In the genomic region with DNA sequence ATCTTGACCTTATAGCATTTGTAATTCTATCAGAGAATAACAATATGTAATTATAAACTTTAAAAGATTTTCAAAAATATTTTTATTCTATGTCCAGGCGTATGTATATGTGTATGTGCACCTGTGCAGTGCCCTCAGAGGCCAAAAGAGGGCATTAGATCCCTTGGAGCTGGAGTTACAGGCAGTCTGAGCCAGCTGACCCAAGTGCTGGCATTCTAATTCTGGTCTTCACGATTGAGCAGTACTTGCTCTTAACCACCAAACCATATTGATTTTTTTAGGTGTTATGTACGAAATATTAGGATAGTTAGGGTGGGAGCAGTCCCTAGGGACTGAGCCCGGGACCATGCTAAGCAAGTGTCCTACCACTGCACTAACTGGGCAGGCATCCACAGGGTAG, we compare ENCODE assay signal across 8 mouse cellular contexts. TPM values are rescaled to one million over a fixed set of nuclear protein-coding genes. Genes with fewer than 3 reads are reported as not detected.
DNase-seq lines count a peak whose midpoint lies in the region; ATAC-seq and TF ChIP-seq lines count a peak whose summit lies in the region.

No protein-coding gene starts in this region.

- no peaks in the 10 kb centered on the region for H3K27me3 ChIP-seq in kidney, adult 2 months (replicated peaks; ENCODE audit: control insufficient read depth, insufficient read depth, low read length)
- no peaks in the 10 kb centered on the region for H3K27me3 ChIP-seq in MEL (ENCODE audit: control insufficient read depth in 1 of 2, insufficient read depth in 2 of 2, low read length in 2 of 2)
- H3K27me3 ChIP-seq in forebrain, embryonic 16.5 days (replicated peaks; ENCODE audit: control insufficient read depth, insufficient read depth, low read length) = no peaks in the 10 kb centered on the region

- H3K79me2 ChIP-seq in MEL (ENCODE audit: control insufficient read depth, insufficient read depth, low read length, poor library complexity) = peaks cover 5% of the 10 kb centered on the region
- H3K79me2 ChIP-seq in macrophage (ENCODE audit: inconsistent target) = peaks cover 29% of the 10 kb centered on the region

- no peak for ATAC-seq in forebrain, embryonic 16.5 days
- ATAC-seq in activated CD4-positive, CD25-positive, alpha-beta regulatory T cell, adult 4 months = no peak

- WGBS in kidney, adult 2 months = 71% methylated on average over 4 of the region's 4 CpGs
- WGBS in forebrain, embryonic 16.5 days = 77% methylated on average over 4 of the region's 4 CpGs
- 91% methylated on average over 4 of the region's 4 CpGs for WGBS in macrophage (ENCODE audit: missing documents)

- H3K9me3 ChIP-seq in MEL (replicated peaks; ENCODE audit: insufficient read depth, low read length) = no peaks in the 10 kb centered on the region
- H3K9me3 ChIP-seq in forebrain, embryonic 16.5 days (ENCODE audit: control insufficient read depth, low read length) = no peaks in the 10 kb centered on the region

- peak; percentile 46 for TF ChIP-seq RAD21 in MEL (IDR thresholded peaks at IDR 0.05; ENCODE audit: low read depth, low read length)

- no peak overlapping the region for H3K9ac ChIP-seq in MEL (ENCODE audit: control insufficient read depth, low read depth, low read length, poor library complexity, severe bottlenecking)
- no peak overlapping the region for H3K9ac ChIP-seq in forebrain, embryonic 16.5 days (replicated peaks; ENCODE audit: low read depth, low read length)

- no peak overlapping the region for H3K4me3 ChIP-seq in kidney, adult 2 months (ENCODE audit: insufficient read depth, low read depth, low read length)
- H3K4me3 ChIP-seq in MEL (ENCODE audit: control insufficient read depth in 1 of 2, insufficient read depth in 1 of 2, low read depth in 2 of 2, low read length in 2 of 2) = no peak overlapping the region; a peak in 1 of 4 replicates
- H3K4me3 ChIP-seq in forebrain, embryonic 16.5 days (replicated peaks; ENCODE audit: low read length) = peak overlapping the region; percentile 55
- peak overlapping the region; percentile 48 for H3K4me3 ChIP-seq in macrophage (ENCODE audit: inconsistent target)

- TF ChIP-seq CTCF in kidney, adult 2 months (conservative IDR thresholded peaks at IDR 0.05; ENCODE audit: insufficient read depth, insufficient read length, low read depth, low read length) = peak; percentile 36; the same call in 1 of the 2 replicates
- TF ChIP-seq CTCF in MEL (IDR thresholded peaks at IDR 0.05 in 2 of 3, conservative IDR thresholded peaks at IDR 0.05 in 1 of 3; ENCODE audit: control insufficient read depth in 1 of 3, insufficient read depth in 1 of 3, low read depth in 2 of 3, low read length in 3 of 3, poor library complexity in 1 of 3, severe bottlenecking in 1 of 3) = peak; percentile 33 to 57 (median 45); a peak in 5 of 6 replicates

- no peak for TF ChIP-seq POLR2A in kidney, adult 2 months (IDR thresholded peaks at IDR 0.05; ENCODE audit: low read depth, low read length)
- TF ChIP-seq POLR2A in MEL (IDR thresholded peaks at IDR 0.05; ENCODE audit: control insufficient read depth in 1 of 2, insufficient read depth in 1 of 2, low read depth in 1 of 2, low read length in 2 of 2, poor library complexity in 1 of 2) = no peak

- H3K4me2 ChIP-seq in forebrain, embryonic 16.5 days (ENCODE audit: low read length) = peak overlapping the region; percentile 70

- DNase-seq in kidney, adult 2 months = no peak
- DNase-seq in kidney, postnatal 36 days = no peak
- DNase-seq in MEL (ENCODE audit: low read depth, low spot score) = peak; percentile 67
- no peak for DNase-seq in urinary bladder, postnatal 4 days (ENCODE audit: low spot score in 2 of 2)
- no peak for DNase-seq in left cerebral cortex, adult 18-20 months (ENCODE audit: low spot score in 2 of 2)

- no peak for TF ChIP-seq EP300 in MEL (IDR thresholded peaks at IDR 0.05; ENCODE audit: low read depth in 1 of 2, low read length in 2 of 2)

- no peaks in the 10 kb centered on the region; the same call in 1 of the 2 replicates for H3K4me1 ChIP-seq in kidney, adult 2 months (ENCODE audit: control insufficient read depth, insufficient read depth, low read length)
- peaks cover 9 to 23% of the 10 kb centered on the region in 2 experiments for H3K4me1 ChIP-seq in MEL (ENCODE audit: control insufficient read depth in 1 of 2, insufficient read depth in 2 of 2, low read length in 2 of 2)
- peaks cover 13% of the 10 kb centered on the region for H3K4me1 ChIP-seq in forebrain, embryonic 16.5 days (replicated peaks; ENCODE audit: control insufficient read depth, insufficient read depth, low read length)

- H3K36me3 ChIP-seq in kidney, adult 2 months (ENCODE audit: control insufficient read depth, insufficient read depth, low read length) = no peaks in the 10 kb centered on the region
- peaks cover 0 to 22% of the 10 kb centered on the region in 2 experiments; a peak in 2 of 4 replicates for H3K36me3 ChIP-seq in MEL (ENCODE audit: control insufficient read depth in 1 of 2, insufficient read depth in 2 of 2, low read length in 2 of 2)
- no peaks in the 10 kb centered on the region for H3K36me3 ChIP-seq in forebrain, embryonic 16.5 days (ENCODE audit: control insufficient read depth, insufficient read depth)
- no peaks in the 10 kb centered on the region for H3K36me3 ChIP-seq in macrophage (ENCODE audit: inconsistent target)

- no peak overlapping the region for H3K27ac ChIP-seq in kidney, adult 2 months (ENCODE audit: insufficient read depth, low read depth, low read length)
- H3K27ac ChIP-seq in MEL (ENCODE audit: control insufficient read depth, low read depth, low read length) = no peak overlapping the region
- peak overlapping the region; percentile 93; the same call in 1 of the 2 replicates for H3K27ac ChIP-seq in forebrain, embryonic 16.5 days (ENCODE audit: low read length)
- no peak overlapping the region for H3K27ac ChIP-seq in macrophage

RNA-seq across cellular contexts. Expression of gene Sgf29, which starts 0.6 kb away (rescaled TPM):
- polyA plus RNA-seq in kidney, adult 2 months (2012; rRNA removed) = 28.1 and 34.7 TPM in 2 replicates
- 56.1 and 81.7 TPM in 2 replicates for total RNA-seq in MEL (2012; rRNA removed)
- polyA plus RNA-seq in MEL (2012; ENCODE audit: insufficient read depth in 1 of 2, insufficient read length in 2 of 2, low read depth in 1 of 2, low replicate concordance in 2 of 2, missing spikeins in 1 of 2) = 100 to 1,000 TPM in 1 of 2 experiments, not detected in 1; 117 TPM
- 55.8 and 57.5 TPM in 2 replicates for polyA plus RNA-seq in forebrain, embryonic 16.5 days (2015; fragmentation: Nextera tagmentation; extraction: Ambion mirVana)
- 10 to 100 TPM in 21 of 26 experiments, 1 to 10 TPM in 5; 3.7 to 39.6 (median 21.9) TPM for total RNA-seq in macrophage (2018; cell fraction: chromatin; rRNA removed)
- 10 to 100 TPM; 10.2 to 23.4 (median 16.9) TPM for total RNA-seq in macrophage (2018; cell fraction: cytosol; rRNA removed)
- total RNA-seq in macrophage (2018; cell fraction: nucleus; rRNA removed) = 10 to 100 TPM in 18 of 26 experiments, 1 to 10 TPM in 8; 4.0 to 36.7 (median 16.2) TPM
- 12.5 to 21.7 TPM (median 17.0 TPM) in 3 replicates for polyA plus RNA-seq in macrophage (2018)
- 100 to 1,000 TPM in 1 of 2 experiments, 10 to 100 TPM in 1; 73.9 to 103 TPM for polyA plus RNA-seq in activated CD4-positive, CD25-positive, alpha-beta regulatory T cell, adult 4 months (2017; shearing (Covaris generic))
- 10 to 100 TPM; 30.5 to 32.9 TPM for total RNA-seq in left cerebral cortex, adult 18-20 months (2021)

RNA-seq across cellular contexts. Expression of gene Nupr1, which starts 17.8 kb away (rescaled TPM):
- 29.2 and 36.4 TPM in 2 replicates for polyA plus RNA-seq in kidney, adult 2 months (2012; rRNA removed)
- 1.8 and 9.5 TPM in 2 replicates for total RNA-seq in MEL (2012; rRNA removed)
- 10 to 100 TPM in 1 of 2 experiments, not detected in 1; 11.0 TPM for polyA plus RNA-seq in MEL (2012; ENCODE audit: insufficient read depth in 1 of 2, insufficient read length in 2 of 2, low read depth in 1 of 2, low replicate concordance in 2 of 2, missing spikeins in 1 of 2)
- polyA plus RNA-seq in forebrain, embryonic 16.5 days (2015; fragmentation: Nextera tagmentation; extraction: Ambion mirVana) = 5.2 and 5.7 TPM in 2 replicates
- total RNA-seq in macrophage (2018; cell fraction: chromatin; rRNA removed) = 100 to 1,000 TPM in 11 of 26 experiments, 10 to 100 TPM in 13, 1 to 10 TPM in 2; 8.5 to 342 (median 89.7) TPM
- 100 to 1,000 TPM in 17 of 26 experiments, 10 to 100 TPM in 9; 24.9 to 591 (median 243) TPM for total RNA-seq in macrophage (2018; cell fraction: cytosol; rRNA removed)
- total RNA-seq in macrophage (2018; cell fraction: nucleus; rRNA removed) = 100 to 1,000 TPM in 18 of 26 experiments, 10 to 100 TPM in 8; 22.1 to 699 (median 165) TPM
- 14.9 to 47.0 TPM (median 32.4 TPM) in 3 replicates for polyA plus RNA-seq in macrophage (2018)
- polyA plus RNA-seq in activated CD4-positive, CD25-positive, alpha-beta regulatory T cell, adult 4 months (2017; shearing (Covaris generic)) = under 1 TPM in 1 of 2 experiments, not detected in 1; 0.54 TPM
- 10 to 100 TPM; 20.3 to 22.6 TPM for total RNA-seq in left cerebral cortex, adult 18-20 months (2021)

RNA-seq across cellular contexts. Expression of gene Sult1a1, which starts 27.7 kb away (rescaled TPM):
- polyA plus RNA-seq in kidney, adult 2 months (2012; rRNA removed) = 29.0 and 30.1 TPM in 2 replicates
- not detected in 2 replicates for total RNA-seq in MEL (2012; rRNA removed)
- under 1 TPM in 1 of 2 experiments, not detected in 1; 0.36 TPM for polyA plus RNA-seq in MEL (2012; ENCODE audit: insufficient read depth in 1 of 2, insufficient read length in 2 of 2, low read depth in 1 of 2, low replicate concordance in 2 of 2, missing spikeins in 1 of 2)
- 4.3 and 5.9 TPM in 2 replicates for polyA plus RNA-seq in forebrain, embryonic 16.5 days (2015; fragmentation: Nextera tagmentation; extraction: Ambion mirVana)
- total RNA-seq in macrophage (2018; cell fraction: chromatin; rRNA removed) = 1 to 10 TPM in 20 of 26 experiments, under 1 TPM in 3, not detected in 3; 0.74 to 6.1 (median 1.8) TPM
- 1 to 10 TPM in 25 of 26 experiments, under 1 TPM in 1; 0.95 to 8.6 (median 3.4) TPM for total RNA-seq in macrophage (2018; cell fraction: cytosol; rRNA removed)
- total RNA-seq in macrophage (2018; cell fraction: nucleus; rRNA removed) = 1 to 10 TPM in 16 of 26 experiments, under 1 TPM in 7, not detected in 3; 0.36 to 8.6 (median 1.5) TPM
- 1.7 to 8.8 TPM (median 7.5 TPM) in 3 replicates for polyA plus RNA-seq in macrophage (2018)
- under 1 TPM in 1 of 2 experiments, not detected in 1; 0.42 TPM for polyA plus RNA-seq in activated CD4-positive, CD25-positive, alpha-beta regulatory T cell, adult 4 months (2017; shearing (Covaris generic))
- total RNA-seq in left cerebral cortex, adult 18-20 months (2021) = 10 to 100 TPM in 1 of 2 experiments, 1 to 10 TPM in 1; 8.1 to 12.9 TPM

RNA-seq across cellular contexts. Expression of gene Bola2, which starts 46.7 kb away (rescaled TPM):
- 63.9 and 67.2 TPM in 2 replicates for polyA plus RNA-seq in kidney, adult 2 months (2012; rRNA removed)
- 138 and 163 TPM in 2 replicates for total RNA-seq in MEL (2012; rRNA removed)
- polyA plus RNA-seq in MEL (2012; ENCODE audit: insufficient read depth in 1 of 2, insufficient read length in 2 of 2, low read depth in 1 of 2, low replicate concordance in 2 of 2, missing spikeins in 1 of 2) (100 to 1,000 TPM in 1 of 2 experiments, not detected in 1; 436 TPM), macrophage (2018) (39.1 to 134 TPM (median 42.4 TPM) in 3 replicates)
- polyA plus RNA-seq in forebrain, embryonic 16.5 days (2015; fragmentation: Nextera tagmentation; extraction: Ambion mirVana) = 124 and 132 TPM in 2 replicates
- total RNA-seq in macrophage (2018; cell fraction: chromatin; rRNA removed) = 10 to 100 TPM in 20 of 26 experiments, 1 to 10 TPM in 6; 2.6 to 57.7 (median 19.4) TPM
- total RNA-seq in macrophage (2018; cell fraction: cytosol; rRNA removed) = 100 to 1,000 TPM in 2 of 26 experiments, 10 to 100 TPM in 24; 47.6 to 105 (median 80.6) TPM
- 10 to 100 TPM in 23 of 26 experiments, 1 to 10 TPM in 3; 7.4 to 71.2 (median 33.6) TPM for total RNA-seq in macrophage (2018; cell fraction: nucleus; rRNA removed)
- 100 to 1,000 TPM in 1 of 2 experiments, 10 to 100 TPM in 1; 90.0 to 201 TPM for polyA plus RNA-seq in activated CD4-positive, CD25-positive, alpha-beta regulatory T cell, adult 4 months (2017; shearing (Covaris generic))
- 10 to 100 TPM; 90.5 to 94.8 TPM for total RNA-seq in left cerebral cortex, adult 18-20 months (2021)

RNA-seq across cellular contexts. Expression of gene Slx1b, which starts 47.1 kb away (rescaled TPM):
- 13.1 and 17.2 TPM in 2 replicates for polyA plus RNA-seq in kidney, adult 2 months (2012; rRNA removed)
- total RNA-seq in MEL (2012; rRNA removed) = 4.6 and 5.4 TPM in 2 replicates
- 10 to 100 TPM in 1 of 2 experiments, not detected in 1; 10.2 TPM for polyA plus RNA-seq in MEL (2012; ENCODE audit: insufficient read depth in 1 of 2, insufficient read length in 2 of 2, low read depth in 1 of 2, low replicate concordance in 2 of 2, missing spikeins in 1 of 2)
- polyA plus RNA-seq in forebrain, embryonic 16.5 days (2015; fragmentation: Nextera tagmentation; extraction: Ambion mirVana) = 14.4 and 20.3 TPM in 2 replicates
- 10 to 100 TPM in 13 of 26 experiments, 1 to 10 TPM in 13; 3.3 to 23.9 (median 9.0) TPM for total RNA-seq in macrophage (2018; cell fraction: chromatin; rRNA removed)
- 1 to 10 TPM; 1.8 to 7.4 (median 5.6) TPM for total RNA-seq in macrophage (2018; cell fraction: cytosol; rRNA removed)
- 10 to 100 TPM in 12 of 26 experiments, 1 to 10 TPM in 14; 2.4 to 24.5 (median 9.1) TPM for total RNA-seq in macrophage (2018; cell fraction: nucleus; rRNA removed)
- polyA plus RNA-seq in macrophage (2018) = 4.2 to 7.9 TPM (median 4.8 TPM) in 3 replicates
- 10 to 100 TPM in 1 of 2 experiments, 1 to 10 TPM in 1; 9.7 to 10.0 TPM for polyA plus RNA-seq in activated CD4-positive, CD25-positive, alpha-beta regulatory T cell, adult 4 months (2017; shearing (Covaris generic))
- 10 to 100 TPM; 14.5 to 15.1 TPM for total RNA-seq in left cerebral cortex, adult 18-20 months (2021)

Comparison
In these comparisons a context has a peak if more than half of its experiments do, and no peak if none do; other contexts are left out.
1. H3K4me3 ChIP-seq: peak in forebrain, embryonic 16.5 days (single experiment) and macrophage (single experiment); none in kidney, adult 2 months (single experiment) and MEL (0 of 2).